Mouse (Mus musculus): ENCODE measurements around the gene Rnft2. TPM values are rescaled to one million over a fixed set of nuclear protein-coding genes. Genes with fewer than 3 reads are reported as not detected.

Rnft2 gene
- polyA plus RNA-seq, 1 experiment, result 2.1 TPM

- Histone ChIP-seq H3K4me2 (ENCODE audit: low read depth) (no peak overlapping the region), H3K36me3 (ENCODE audit: control insufficient read depth, insufficient read depth) (no peaks in the 10 kb centered on the region), H3ac (ENCODE audit: control insufficient read depth, insufficient read length) (no peak overlapping the region), H3K4me3 (no peak overlapping the region), H3K79me2 (ENCODE audit: control insufficient read depth, insufficient read depth) (no peaks in the 10 kb centered on the region), H3K27me3 (ENCODE audit: control insufficient read depth, insufficient read depth, insufficient read length) (no peaks in the 10 kb centered on the region)
- TF ChIP-seq MYOD1 (IDR thresholded peaks at IDR 0.05; ENCODE audit: control insufficient read depth in 1 of 3, insufficient read length in 2 of 3, low read depth in 2 of 3) (no peak), TCF12 (IDR thresholded peaks at IDR 0.05; ENCODE audit: insufficient read depth, poor library complexity, severe bottlenecking) (no peak), MYOG (IDR thresholded peaks at IDR 0.05; ENCODE audit: control insufficient read depth in 1 of 3, insufficient read depth in 1 of 3, insufficient read length in 2 of 3, low read depth in 2 of 3) (no peak), TCF3 (IDR thresholded peaks at IDR 0.05; ENCODE audit: insufficient read length, low read depth) (no peak), USF1 (IDR thresholded peaks at IDR 0.05; ENCODE audit: low read depth) (no peak), E2F4 (IDR thresholded peaks at IDR 0.05; ENCODE audit: insufficient read depth) (no peak), REST (IDR thresholded peaks at IDR 0.05; ENCODE audit: insufficient read depth, insufficient read length) (no peak), POLR2A (IDR thresholded peaks at IDR 0.05; ENCODE audit: insufficient read length, low read depth) (no peak), SRF (IDR thresholded peaks at IDR 0.05; ENCODE audit: control insufficient read depth, insufficient read length, low read depth) (no peak), POLR2AphosphoS2 (IDR thresholded peaks at IDR 0.05; ENCODE audit: insufficient read length, low read depth) (no peak), MAX (IDR thresholded peaks at IDR 0.05; ENCODE audit: low read depth) (no peak), CEBPB (IDR thresholded peaks at IDR 0.05; ENCODE audit: insufficient read depth, poor library complexity, severe bottlenecking) (no peak)
Measured at GRCm38 (mm10) chr5:118223142-118223757, 21.7 kb downstream of the Rnft2 start.

GRCm38 (mm10) chr5:118217410-118217809 lies 27.5 kb downstream of the Rnft2 start:
- no peak overlapping the region for H3ac ChIP-seq (ENCODE audit: control insufficient read depth, insufficient read length)
- H3K36me3 ChIP-seq (ENCODE audit: control insufficient read depth, insufficient read depth), result no peaks in the 10 kb centered on the region
- H3K27me3 ChIP-seq (ENCODE audit: control insufficient read depth, insufficient read depth, insufficient read length), result no peaks in the 10 kb centered on the region
- H3K79me2 ChIP-seq (ENCODE audit: control insufficient read depth, insufficient read depth), result no peaks in the 10 kb centered on the region
- TF ChIP-seq TCF12 (IDR thresholded peaks at IDR 0.05; ENCODE audit: insufficient read depth, poor library complexity, severe bottlenecking), result no peak
- TF ChIP-seq REST (IDR thresholded peaks at IDR 0.05; ENCODE audit: insufficient read depth, insufficient read length), result no peak
- no peak for TF ChIP-seq SRF (IDR thresholded peaks at IDR 0.05; ENCODE audit: control insufficient read depth, insufficient read length, low read depth)
- TF ChIP-seq MAX (IDR thresholded peaks at IDR 0.05; ENCODE audit: low read depth), result no peak
- no peak for TF ChIP-seq MYOD1 (IDR thresholded peaks at IDR 0.05; ENCODE audit: control insufficient read depth in 1 of 3, insufficient read length in 2 of 3, low read depth in 2 of 3)
- TF ChIP-seq TCF3 (IDR thresholded peaks at IDR 0.05; ENCODE audit: insufficient read length, low read depth), result no peak
- no peak for TF ChIP-seq MYOG (IDR thresholded peaks at IDR 0.05; ENCODE audit: control insufficient read depth in 1 of 3, insufficient read depth in 1 of 3, insufficient read length in 2 of 3, low read depth in 2 of 3)
- TF ChIP-seq POLR2A (IDR thresholded peaks at IDR 0.05; ENCODE audit: insufficient read length, low read depth), result no peak
- TF ChIP-seq E2F4 (IDR thresholded peaks at IDR 0.05; ENCODE audit: insufficient read depth), result no peak
- no peak for TF ChIP-seq CEBPB (IDR thresholded peaks at IDR 0.05; ENCODE audit: insufficient read depth, poor library complexity, severe bottlenecking)
- TF ChIP-seq POLR2AphosphoS2 (IDR thresholded peaks at IDR 0.05; ENCODE audit: insufficient read length, low read depth), result no peak
- TF ChIP-seq USF1 (IDR thresholded peaks at IDR 0.05; ENCODE audit: low read depth), result no peak
- no peak overlapping the region for H3K4me3 ChIP-seq
- H3K4me2 ChIP-seq (ENCODE audit: low read depth), result no peak overlapping the region

- H3K27me3 ChIP-seq (ENCODE audit: control insufficient read depth, insufficient read depth, insufficient read length), result no peaks in the 10 kb centered on the region
Measured at GRCm38 (mm10) chr5:118214418-118215154, 30.3 kb downstream of the Rnft2 start.

GRCm38 (mm10) chr5:118214012-118214411 lies 30.9 kb downstream of the Rnft2 start:
- H3ac ChIP-seq (ENCODE audit: control insufficient read depth, insufficient read length), result no peak overlapping the region
- no peaks in the 10 kb centered on the region for H3K36me3 ChIP-seq (ENCODE audit: control insufficient read depth, insufficient read depth)
- no peak overlapping the region for H3K4me3 ChIP-seq
- no peaks in the 10 kb centered on the region for H3K79me2 ChIP-seq (ENCODE audit: control insufficient read depth, insufficient read depth)
- no peaks in the 10 kb centered on the region for H3K27me3 ChIP-seq (ENCODE audit: control insufficient read depth, insufficient read depth, insufficient read length)
- H3K4me2 ChIP-seq (ENCODE audit: low read depth), result peak overlapping the region; percentile 66
- no peak for TF ChIP-seq POLR2A (IDR thresholded peaks at IDR 0.05; ENCODE audit: insufficient read length, low read depth)
- TF ChIP-seq MYOG (IDR thresholded peaks at IDR 0.05; ENCODE audit: control insufficient read depth in 1 of 3, insufficient read depth in 1 of 3, insufficient read length in 2 of 3, low read depth in 2 of 3), result no peak
- TF ChIP-seq CEBPB (IDR thresholded peaks at IDR 0.05; ENCODE audit: insufficient read depth, poor library complexity, severe bottlenecking), result no peak
- TF ChIP-seq USF1 (IDR thresholded peaks at IDR 0.05; ENCODE audit: low read depth), result no peak
- TF ChIP-seq SRF (IDR thresholded peaks at IDR 0.05; ENCODE audit: control insufficient read depth, insufficient read length, low read depth), result no peak
- TF ChIP-seq MYOD1 (IDR thresholded peaks at IDR 0.05; ENCODE audit: control insufficient read depth in 1 of 3, insufficient read length in 2 of 3, low read depth in 2 of 3), result no peak
- TF ChIP-seq POLR2AphosphoS2 (IDR thresholded peaks at IDR 0.05; ENCODE audit: insufficient read length, low read depth), result no peak
- TF ChIP-seq TCF12 (IDR thresholded peaks at IDR 0.05; ENCODE audit: insufficient read depth, poor library complexity, severe bottlenecking), result no peak
- TF ChIP-seq TCF3 (IDR thresholded peaks at IDR 0.05; ENCODE audit: insufficient read length, low read depth), result no peak
- no peak for TF ChIP-seq E2F4 (IDR thresholded peaks at IDR 0.05; ENCODE audit: insufficient read depth)
- no peak for TF ChIP-seq MAX (IDR thresholded peaks at IDR 0.05; ENCODE audit: low read depth)
- no peak for TF ChIP-seq REST (IDR thresholded peaks at IDR 0.05; ENCODE audit: insufficient read depth, insufficient read length)

More at GRCm38 (mm10) chr5:118214418-118215154, 30.3 kb downstream of the Rnft2 start:
- H3K79me2 ChIP-seq (ENCODE audit: control insufficient read depth, insufficient read depth), result no peaks in the 10 kb centered on the region
- TF ChIP-seq MAX (IDR thresholded peaks at IDR 0.05; ENCODE audit: low read depth) (no peak), MYOG (IDR thresholded peaks at IDR 0.05; ENCODE audit: control insufficient read depth in 1 of 3, insufficient read depth in 1 of 3, insufficient read length in 2 of 3, low read depth in 2 of 3) (no peak), CEBPB (IDR thresholded peaks at IDR 0.05; ENCODE audit: insufficient read depth, poor library complexity, severe bottlenecking) (no peak), REST (IDR thresholded peaks at IDR 0.05; ENCODE audit: insufficient read depth, insufficient read length) (no peak), POLR2A (IDR thresholded peaks at IDR 0.05; ENCODE audit: insufficient read length, low read depth) (no peak), SRF (IDR thresholded peaks at IDR 0.05; ENCODE audit: control insufficient read depth, insufficient read length, low read depth) (no peak), TCF3 (IDR thresholded peaks at IDR 0.05; ENCODE audit: insufficient read length, low read depth) (no peak), TCF12 (IDR thresholded peaks at IDR 0.05; ENCODE audit: insufficient read depth, poor library complexity, severe bottlenecking) (no peak), MYOD1 (IDR thresholded peaks at IDR 0.05; ENCODE audit: control insufficient read depth in 1 of 3, insufficient read length in 2 of 3, low read depth in 2 of 3) (no peak), E2F4 (IDR thresholded peaks at IDR 0.05; ENCODE audit: insufficient read depth) (no peak), POLR2AphosphoS2 (IDR thresholded peaks at IDR 0.05; ENCODE audit: insufficient read length, low read depth) (no peak), USF1 (IDR thresholded peaks at IDR 0.05; ENCODE audit: low read depth) (no peak)
- peak overlapping the region; percentile 66 for H3K4me2 ChIP-seq (ENCODE audit: low read depth)
- no peaks in the 10 kb centered on the region for H3K36me3 ChIP-seq (ENCODE audit: control insufficient read depth, insufficient read depth)
- no peak overlapping the region for H3ac ChIP-seq (ENCODE audit: control insufficient read depth, insufficient read length)
- no peak overlapping the region for H3K4me3 ChIP-seq
